Mouse (Mus musculus) layer of hippocampus, adult 6 months (tissue): ENCODE measurements around the gene Wdr61. TPM values are rescaled to one million over a fixed set of nuclear protein-coding genes. Genes with fewer than 3 reads are reported as not detected.

Experiments
- long read RNA-seq, 2 experiments: library from polyadenylated mRNA; unstranded; transcript quantifications; one replicate each; pipeline ENCODE4 v2.0.0; 2019 to 2020
- microRNA-seq: library from miRNA; unstranded; fragments of <30 nt; microRNA quantifications from one replicate; pipeline ENCODE4 v1.2.0, GENCODE M21; 2020
- polyA plus RNA-seq: library from polyadenylated mRNA; unstranded; fragments of <200 nt; fragmentation: Nextera tagmentation; gene quantifications from 2 replicates; pipeline ENCODE4 v1.2.3, GENCODE M21; 2021

The Wdr61 gene
- polyA plus RNA-seq = 78.7 and 81.5 TPM in 2 replicates
- long read RNA-seq, experiment 1, transcript Wdr61-201 (11 exons, 1,187 nt) = major isoform, 25 of 68 reads
- long read RNA-seq, experiment 1, transcript Wdr61-203 (11 exons, 1,290 nt) = minor isoform, 24 of 68 reads
- long read RNA-seq, experiment 1, partial matches to known transcripts = 12 of 68 reads
- long read RNA-seq, experiment 1, other reads (novel, unspliced or antisense) = 7 of 68 reads
- long read RNA-seq, experiment 2, transcript Wdr61-201 (11 exons, 1,187 nt) = minor isoform, 20 of 89 reads
- long read RNA-seq, experiment 2, transcript Wdr61-203 (11 exons, 1,290 nt) = major isoform, 45 of 89 reads
- long read RNA-seq, experiment 2, partial matches to known transcripts = 10 of 89 reads
- long read RNA-seq, experiment 2, other reads (novel, unspliced or antisense) = 12 of 89 reads

GRCm38 (mm10) chr9:54733921-54734638 is at the start of gene Wdr61:
TSS of gene Wdr61 (minus strand) at chr9:54734519.

GRCm38 (mm10) chr9:54764561-54765217 is 30.4 kb upstream of the Wdr61 start, which contains the start of gene Crabp1:
TSS of gene Crabp1 (plus strand) at chr9:54764748.

GRCm38 (mm10) chr9:54698318-54699086 is 35.8 kb downstream of the Wdr61 start, which contains the start of gene Dnaja4:
TSS of gene Dnaja4 (plus strand) at chr9:54698873.

Small RNA genes within 50 kb of the gene (microRNA-seq; reads per million reads assigned to microRNA genes)
- gene Mir5710 = 0.86 reads per million

Other genes starting within 250 kb of the Wdr61 start
- gene Dmxl2, start 232.9 kb downstream of the Wdr61 start, polyA plus RNA-seq = 32.2 and 38.0 TPM in 2 replicates
- gene Sh2d7, start 195.5 kb downstream of the Wdr61 start, polyA plus RNA-seq = 0.05 TPM in 1 of 2 replicates, not detected in the other
- gene Cib2, start 174.3 kb downstream of the Wdr61 start, polyA plus RNA-seq = 39.9 and 50.3 TPM in 2 replicates
- gene Idh3a, start 148.2 kb downstream of the Wdr61 start, polyA plus RNA-seq = 364 and 382 TPM in 2 replicates
- 205 and 207 TPM in 2 replicates for gene Acsbg1, start 72.6 kb downstream of the Wdr61 start, polyA plus RNA-seq
- 9.6 and 9.9 TPM in 2 replicates for gene Dnaja4, start 35.6 kb downstream of the Wdr61 start, polyA plus RNA-seq
- gene Crabp1, start 30.2 kb upstream of the Wdr61 start, polyA plus RNA-seq = 1.8 and 2.9 TPM in 2 replicates
- 4.5 and 5.9 TPM in 2 replicates for gene Ireb2, start 129.3 kb upstream of the Wdr61 start, polyA plus RNA-seq
- gene Hykk, start 182.8 kb upstream of the Wdr61 start, polyA plus RNA-seq = 0.87 and 1.1 TPM in 2 replicates
- gene Psma4, start 216.3 kb upstream of the Wdr61 start, polyA plus RNA-seq = 123 and 126 TPM in 2 replicates
- gene AY074887, start 216.5 kb upstream of the Wdr61 start, polyA plus RNA-seq = 0.48 and 1.1 TPM in 2 replicates
- 0.38 and 0.59 TPM in 2 replicates for gene Chrna5, start 246.4 kb upstream of the Wdr61 start, polyA plus RNA-seq